Mouse (Mus musculus) midbrain, embryonic 14.5 days (tissue): ENCODE measurements at regions not wholly inside any gene's neighbourhood (a gene's known extent, or its start where the extent isn't known, plus 50 kb on each side); places are given as distances from the start of the nearest gene placed in this dataset.

Experiments used
- ATAC-seq: fragments of 200-750 bp; cut with Nextera tagmentation; 2 replicates; pipeline ENCODE4 v1.8.0; 2017; ENCODE audit warnings: moderate number of reproducible peaks, moderate library complexity; ENCODE audit not compliant: low FRiP score, low TSS enrichment
- DNase-seq: peaks from one replicate; pipeline ENCODE4 v3.0.0-alpha.2; 2015
- H3K27ac ChIP-seq: fragments of 300-500 bp; sonication (generic); replicated peaks from 2 replicates; pipeline ENCODE4 v1.5.1; 2014; ENCODE audit warnings: mild to moderate bottlenecking, low read depth, low read length, moderate library complexity
- H3K27me3 ChIP-seq: fragments of 300-500 bp; sonication (generic); 2 replicates; pipeline ENCODE4 v1.6.1; 2014; ENCODE audit warnings: low read length, control low read depth, mixed read lengths; ENCODE audit not compliant: control insufficient read depth, insufficient read depth
- H3K36me3 ChIP-seq: fragments of 300-500 bp; sonication (generic); 2 replicates; pipeline ENCODE4 v1.6.1; 2014; ENCODE audit warnings: low read length, control low read depth; ENCODE audit not compliant: control insufficient read depth, insufficient read depth
- H3K4me1 ChIP-seq: fragments of 300-500 bp; sonication (generic); 2 replicates; pipeline ENCODE4 v1.6.1; 2014; ENCODE audit warnings: mild to moderate bottlenecking, antibody characterized with exemption, low read length, control low read depth; ENCODE audit not compliant: control insufficient read depth, insufficient read depth
- H3K4me2 ChIP-seq: fragments of 300-500 bp; sonication (generic); 2 replicates; pipeline ENCODE4 v1.6.1; 2014; ENCODE audit warnings: mild to moderate bottlenecking, low read length, moderate library complexity
- H3K4me3 ChIP-seq: fragments of 300-500 bp; sonication (generic); replicated peaks from 2 replicates; pipeline ENCODE4 v1.5.1; 2014; ENCODE audit warnings: low read depth, low read length
- H3K9ac ChIP-seq: fragments of 300-500 bp; sonication (generic); replicated peaks from 2 replicates; pipeline ENCODE4 v1.6.1; 2014; ENCODE audit warnings: mild to moderate bottlenecking, low read length, moderate library complexity
- H3K9me3 ChIP-seq: fragments of 300-500 bp; sonication (generic); 2 replicates; pipeline ENCODE4 v1.6.1; 2016; ENCODE audit warnings: low read length, control low read depth, mixed read lengths; ENCODE audit not compliant: control insufficient read depth
- WGBS: fragments of 180-500 bp; shearing (Covaris S2); extraction: QIAGEN DNeasy Blood & Tissue Kit; methylation state at CpG from one replicate; pipeline ENCODE4 v1.1.7; 2014; 5-methylcytosine and 5-hydroxymethylcytosine counted together

DNA sequence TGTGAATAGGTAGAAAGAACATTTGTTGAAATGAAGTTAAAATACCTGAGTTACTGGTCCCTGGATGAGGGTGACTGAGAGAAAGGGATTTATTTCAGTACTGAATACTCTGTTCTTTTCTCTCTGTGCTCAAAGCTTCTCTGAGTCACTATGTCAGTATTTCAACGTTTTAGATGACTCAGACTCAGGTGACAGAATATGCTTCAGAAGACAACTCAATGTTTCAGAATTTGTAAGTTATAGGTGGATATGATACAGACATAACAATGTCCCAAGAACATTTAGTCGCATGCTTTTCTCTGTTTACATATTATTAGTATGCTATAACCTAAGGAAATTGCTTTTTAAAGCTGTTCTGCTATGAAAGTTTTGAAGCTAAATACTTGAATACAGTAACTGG, 1069.5 kb downstream of the Adgrl3 start:
- Histone ChIP-seq H3K9me3 (no peaks in the 10 kb centered on the region), H3K9ac (no peak overlapping the region), H3K36me3 (no peaks in the 10 kb centered on the region), H3K4me1 (no peaks in the 10 kb centered on the region), H3K4me2 (no peak overlapping the region), H3K27ac (no peak overlapping the region), H3K27me3 (no peaks in the 10 kb centered on the region), H3K4me3 (no peak overlapping the region)
- no peak for ATAC-seq
- WGBS = 83% methylated on average over 2 of the region's 2 CpGs
- DNase-seq = no peak

DNA sequence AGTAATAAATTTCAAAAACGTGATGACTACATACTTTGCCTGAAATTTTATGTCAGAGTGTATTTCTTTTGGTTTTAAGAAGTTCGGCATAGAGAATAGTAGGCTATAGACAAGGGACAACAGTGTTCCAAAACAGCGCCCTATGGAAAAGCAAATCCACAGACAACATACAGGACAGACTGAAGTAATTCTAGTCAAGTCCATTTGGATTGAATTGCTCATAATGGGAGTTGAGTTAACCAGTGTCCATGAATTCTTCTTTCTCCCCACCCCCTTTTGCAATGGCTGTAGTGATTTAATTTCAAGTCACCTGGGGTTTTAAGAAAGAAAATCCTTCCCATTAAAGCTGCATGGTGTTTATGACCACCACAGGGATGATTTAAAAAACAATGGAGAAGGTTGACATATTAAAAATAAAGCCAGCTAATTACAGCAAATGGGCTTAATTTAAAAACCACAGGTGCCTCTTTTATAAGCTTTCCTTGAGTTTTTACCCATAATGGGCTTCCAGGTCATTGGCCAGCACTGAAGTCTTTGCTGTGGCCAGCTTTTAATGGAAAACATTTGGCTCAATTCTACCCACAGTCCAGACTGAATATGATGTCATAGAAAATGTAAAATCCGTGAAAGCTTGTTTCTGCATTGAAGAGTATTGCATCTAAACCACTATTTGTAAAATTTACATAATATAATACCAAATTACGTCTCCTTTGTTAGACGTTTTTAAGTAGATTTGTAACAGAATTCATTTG, 1083.3 kb downstream of the Adgrl3 start:
- Histone ChIP-seq H3K9ac (no peak overlapping the region), H3K27ac (no peak overlapping the region), H3K9me3 (no peaks in the 10 kb centered on the region), H3K4me3 (no peak overlapping the region), H3K4me2 (no peak overlapping the region), H3K27me3 (no peaks in the 10 kb centered on the region), H3K36me3 (no peaks in the 10 kb centered on the region), H3K4me1 (no peaks in the 10 kb centered on the region)
- no peak for ATAC-seq
- WGBS = 88% methylated on average over 6 of the region's 6 CpGs
- DNase-seq = no peak

DNA sequence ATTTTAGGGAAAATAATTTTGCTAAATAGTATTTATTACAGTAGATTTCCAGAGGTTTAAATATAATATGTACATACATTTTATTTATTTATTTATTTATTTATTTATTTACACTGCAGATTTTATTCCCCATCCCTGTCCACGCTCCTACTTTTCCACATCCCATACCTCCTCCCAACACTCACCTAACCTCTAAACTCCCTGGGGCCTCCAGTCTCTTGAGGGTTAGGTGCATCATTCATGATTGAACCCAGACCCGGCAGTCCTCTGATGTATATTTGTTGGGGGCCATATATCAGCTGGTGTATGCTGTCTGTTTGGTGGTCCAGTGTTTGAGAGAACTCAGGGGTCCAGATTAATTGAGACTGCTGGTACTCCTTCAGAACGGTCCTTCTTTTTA, 1083.9 kb downstream of the Adgrl3 start:
- DNase-seq = no peak
- Histone ChIP-seq H3K4me1 (no peaks in the 10 kb centered on the region), H3K9ac (no peak overlapping the region), H3K4me3 (no peak overlapping the region), H3K27me3 (no peaks in the 10 kb centered on the region), H3K9me3 (no peaks in the 10 kb centered on the region), H3K36me3 (no peaks in the 10 kb centered on the region), H3K27ac (no peak overlapping the region), H3K4me2 (no peak overlapping the region)
- WGBS = 95% methylated on average over 3 of the region's 3 CpGs
- no peak for ATAC-seq

DNA sequence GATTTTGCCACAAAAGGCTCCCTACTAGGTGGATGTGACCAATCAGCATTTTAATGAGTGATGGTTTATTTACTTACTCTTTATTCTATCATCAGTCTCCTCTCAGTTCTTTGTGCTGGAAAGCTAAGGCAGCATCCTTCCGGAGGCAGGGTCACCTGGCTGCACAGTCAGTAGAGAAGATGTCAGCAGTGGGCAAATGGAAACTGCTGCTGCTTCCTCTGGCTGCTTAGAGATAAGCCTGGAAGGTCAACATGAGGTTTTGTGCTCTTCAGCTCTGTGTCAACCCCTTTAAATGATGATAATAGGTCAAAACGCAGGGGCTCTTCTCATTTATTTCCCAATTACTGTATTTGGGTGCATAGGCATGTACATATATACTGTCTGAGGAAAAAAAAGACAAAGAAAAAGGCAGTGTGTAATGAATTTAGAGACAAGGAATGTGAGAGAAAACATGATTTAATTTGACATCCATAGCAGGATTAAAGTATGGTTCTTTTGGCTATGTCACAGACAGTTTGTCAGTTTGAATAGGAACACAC, 1106.1 kb downstream of the Adgrl3 start:
- Histone ChIP-seq H3K4me1 (peaks cover 4% of the 10 kb centered on the region; the same call in 1 of the 2 replicates), H3K27me3 (no peaks in the 10 kb centered on the region), H3K9ac (no peak overlapping the region), H3K27ac (peak overlapping the region; percentile 41; the same call in 1 of the 2 replicates), H3K4me3 (no peak overlapping the region), H3K4me2 (no peak overlapping the region), H3K9me3 (no peaks in the 10 kb centered on the region), H3K36me3 (no peaks in the 10 kb centered on the region)
- DNase-seq (peak; percentile 46), ATAC-seq (no peak)
- WGBS = 25% methylated on average over 2 of the region's 2 CpGs

DNA sequence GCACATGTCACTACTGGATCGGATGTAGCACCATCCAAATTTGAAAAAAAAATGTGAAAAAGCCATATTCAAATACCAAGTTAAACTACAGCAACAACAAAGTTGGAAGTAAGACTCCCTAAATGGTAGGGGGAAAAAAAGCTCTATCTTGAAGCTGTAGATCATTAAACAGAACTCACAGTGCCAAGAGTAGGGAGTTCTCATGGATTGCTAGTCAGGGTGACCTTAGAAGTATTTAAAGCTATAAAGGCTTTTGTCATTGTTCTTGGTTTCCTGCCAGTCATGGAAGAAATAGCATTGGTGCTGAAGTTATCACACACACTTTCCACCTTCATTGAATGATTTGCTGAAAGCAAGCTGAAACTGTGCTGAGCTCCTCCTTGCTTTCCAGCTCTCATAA, 1122.1 kb downstream of the Adgrl3 start:
- Histone ChIP-seq H3K4me1 (no peaks in the 10 kb centered on the region), H3K27ac (no peak overlapping the region), H3K9ac (no peak overlapping the region), H3K4me3 (no peak overlapping the region), H3K27me3 (no peaks in the 10 kb centered on the region), H3K36me3 (no peaks in the 10 kb centered on the region), H3K9me3 (no peaks in the 10 kb centered on the region), H3K4me2 (no peak overlapping the region)
- 97% methylated on average over 1 of the region's 1 CpGs for WGBS
- ATAC-seq = no peak
- no peak for DNase-seq
